Mouse (Mus musculus) urinary bladder, adult 2 months (tissue): ENCODE results near the gene Ugcg. TPM values are rescaled to one million over a fixed set of nuclear protein-coding genes. Genes with fewer than 3 reads are reported as not detected.

Experiments used
- DNase-seq: peaks from one replicate; pipeline ENCODE4 v3.0.0; 2022; ENCODE audit warnings: low spot score
- polyA plus RNA-seq: library from polyadenylated mRNA; depleted of rRNA; stranded (reverse); fragments of >200 nt; gene quantifications from 2 replicates; pipeline ENCODE4 v1.2.3, GENCODE M21; 2012

Gene Ugcg
- polyA plus RNA-seq, 1 experiment: 44.3 TPM

- DNase-seq: no peak
Observed at GRCm38 (mm10) chr4:59227047-59227446, 38.0 kb downstream of the Ugcg start.

DNA sequence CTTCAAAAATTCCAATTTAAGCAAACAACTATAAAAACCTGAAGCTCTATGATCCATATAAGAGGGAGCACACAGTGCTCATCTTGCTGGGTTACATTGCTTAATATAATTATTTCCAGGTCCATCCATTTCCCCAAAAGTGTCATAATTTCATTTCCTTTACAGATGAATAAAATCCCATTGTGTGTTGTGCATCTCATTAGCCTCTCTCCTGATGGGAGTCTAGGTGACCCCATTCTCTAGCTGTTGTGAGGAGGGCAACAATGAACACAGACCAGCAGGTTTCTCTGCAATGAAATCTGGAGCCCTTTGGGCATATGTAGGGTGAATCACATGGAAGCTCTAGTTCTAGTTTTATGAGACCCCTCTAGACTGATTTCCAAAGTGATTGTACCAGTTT lies 39.9 kb downstream of the Ugcg start:
- DNase-seq: no peak

- DNase-seq: no peak
Observed at GRCm38 (mm10) chr4:59231266-59232055, 42.4 kb downstream of the Ugcg start.

GRCm38 (mm10) chr4:59234014-59234413 lies 45.0 kb downstream of the Ugcg start:
- no peak for DNase-seq

DNA sequence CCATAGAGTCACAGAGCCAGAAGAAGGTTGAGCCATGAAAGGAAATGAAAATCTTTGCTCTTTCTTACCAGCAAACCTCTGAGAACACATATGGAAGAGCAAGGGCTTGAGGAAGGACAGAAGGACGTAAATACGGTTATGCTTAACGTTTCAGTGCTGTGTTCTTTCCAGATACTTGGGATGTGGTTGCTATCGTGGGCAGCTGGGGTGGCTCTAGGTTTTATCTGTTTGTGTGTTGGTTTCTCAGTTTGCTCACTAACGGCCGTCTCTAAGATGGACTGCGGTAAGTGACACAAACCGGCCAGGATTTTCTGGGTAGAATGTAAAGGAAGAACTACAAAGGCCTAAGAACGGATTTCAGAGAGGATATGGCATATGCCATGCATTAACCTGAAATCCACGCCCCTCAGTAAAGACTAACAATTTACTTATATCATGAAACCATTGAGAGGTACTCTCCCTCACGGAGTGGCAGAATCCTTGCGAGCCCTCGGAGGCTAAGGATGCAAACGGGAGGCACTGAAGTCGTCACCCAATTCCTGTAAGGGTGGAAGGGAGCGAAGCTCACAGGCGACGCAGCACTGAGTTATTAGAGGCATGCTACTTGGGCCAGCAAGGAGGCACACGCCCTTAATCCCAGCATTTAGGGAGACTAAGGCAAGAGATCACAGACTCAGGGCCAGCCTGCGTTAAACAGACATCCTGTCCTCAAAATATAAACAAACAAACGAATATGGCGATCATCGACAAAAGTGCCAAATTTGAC lies 45.6 kb downstream of the Ugcg start:
- no peak for DNase-seq

DNA sequence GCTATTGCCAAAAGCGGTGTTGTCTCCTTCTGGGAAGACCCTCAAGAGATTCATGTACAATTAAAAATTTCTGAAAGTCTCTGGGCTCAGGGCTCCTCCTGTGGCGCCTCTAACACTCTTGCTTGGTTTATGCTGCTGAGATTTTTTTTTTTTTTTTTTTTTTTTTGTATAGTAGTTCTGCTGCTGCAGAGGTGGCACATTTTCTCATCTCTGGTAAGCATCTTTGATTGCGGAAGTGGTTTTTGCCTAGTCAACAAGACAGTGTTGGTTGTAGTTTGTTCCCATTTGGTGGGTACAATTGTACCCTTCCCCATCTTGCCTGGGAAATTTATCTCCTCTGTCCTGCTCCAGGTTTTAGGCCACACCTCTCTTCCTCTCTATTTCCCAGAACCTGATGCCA lies 47.3 kb downstream of the Ugcg start:
- no peak for DNase-seq

GRCm38 (mm10) chr4:59238641-59239311 lies 49.7 kb downstream of the Ugcg start:
- no peak for DNase-seq

GRCm38 (mm10) chr4:59239312-59239728 lies 50.3 kb downstream of the Ugcg start:
- no peak for DNase-seq

GRCm38 (mm10) chr4:59240160-59240559 lies 51.1 kb downstream of the Ugcg start:
- DNase-seq: no peak

DNA sequence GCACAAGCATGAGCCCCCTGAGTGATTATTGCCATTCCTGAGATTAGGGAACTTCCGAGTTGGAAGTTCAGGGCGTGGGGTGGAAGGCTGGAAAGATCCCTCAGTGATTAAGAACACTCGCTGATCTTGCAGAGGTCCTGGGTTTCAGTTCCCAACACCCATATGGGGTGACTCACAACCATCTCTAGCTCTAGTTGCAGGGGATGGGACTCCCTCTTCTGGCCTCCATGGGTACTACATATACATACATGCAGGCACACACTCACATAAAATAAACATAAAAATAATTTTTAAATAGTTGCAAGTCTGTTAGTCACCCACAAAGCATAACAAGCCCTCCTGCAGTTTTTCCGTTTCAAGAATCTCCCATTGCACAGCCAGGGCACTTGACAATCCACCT lies 52.0 kb downstream of the Ugcg start:
- no peak for DNase-seq

GRCm38 (mm10) chr4:59242221-59242620 lies 53.2 kb downstream of the Ugcg start:
- no peak for DNase-seq

- DNase-seq: no peak
Observed at GRCm38 (mm10) chr4:59243802-59244493, 54.9 kb downstream of the Ugcg start.

GRCm38 (mm10) chr4:59244791-59245555 lies 55.9 kb downstream of the Ugcg start:
- DNase-seq: no peak

- DNase-seq: no peak
Observed at GRCm38 (mm10) chr4:59245776-59246175, 56.7 kb downstream of the Ugcg start.

DNA sequence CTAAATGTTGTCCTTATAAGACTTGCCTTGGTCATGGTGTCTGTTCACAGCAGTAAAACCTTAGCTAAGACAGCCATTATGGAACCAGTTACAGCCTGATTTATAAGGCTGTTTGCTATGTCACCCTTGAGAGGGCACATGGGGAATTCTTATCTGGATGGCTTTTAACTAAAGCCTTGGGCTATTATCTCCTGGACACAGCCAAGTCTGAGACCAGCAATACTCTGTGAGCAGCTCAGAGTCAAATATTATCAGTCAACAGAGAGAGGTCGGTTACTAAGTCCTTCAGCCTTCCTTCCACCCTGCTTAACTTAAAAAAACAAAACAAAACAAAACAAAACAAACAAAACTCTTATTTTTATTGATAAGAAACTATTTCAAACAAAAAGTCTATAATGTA lies 58.5 kb downstream of the Ugcg start:
- DNase-seq: no peak

- no peak for DNase-seq
Observed at GRCm38 (mm10) chr4:59248035-59248434, 59.0 kb downstream of the Ugcg start.

- no peak for DNase-seq
Observed at GRCm38 (mm10) chr4:59252386-59253054, 63.5 kb downstream of the Ugcg start.

- no peak for DNase-seq
Observed at GRCm38 (mm10) chr4:59253055-59253434, 64.0 kb downstream of the Ugcg start.

DNA sequence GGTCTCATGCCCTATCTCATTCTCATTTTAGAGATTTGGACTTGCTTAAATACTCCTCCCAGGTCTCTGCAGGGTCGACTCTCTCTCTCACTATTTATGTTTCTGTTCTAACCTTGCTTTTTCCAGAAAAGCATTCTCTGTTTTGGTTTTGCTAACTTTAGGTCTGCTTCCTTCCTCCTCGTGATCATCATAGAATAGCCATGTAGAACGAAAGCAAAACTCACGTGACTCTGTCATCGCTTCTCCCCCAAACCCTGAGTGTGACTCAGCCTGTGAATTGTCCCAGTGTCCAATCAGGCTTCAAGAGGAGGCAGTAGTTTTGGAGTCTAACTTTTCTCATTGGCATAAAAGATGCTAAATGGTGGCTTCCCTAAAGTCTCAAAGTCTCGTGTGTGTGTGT lies 65.3 kb downstream of the Ugcg start:
- no peak for DNase-seq

GRCm38 (mm10) chr4:59255988-59256387 lies 66.9 kb downstream of the Ugcg start:
- DNase-seq: no peak

DNA sequence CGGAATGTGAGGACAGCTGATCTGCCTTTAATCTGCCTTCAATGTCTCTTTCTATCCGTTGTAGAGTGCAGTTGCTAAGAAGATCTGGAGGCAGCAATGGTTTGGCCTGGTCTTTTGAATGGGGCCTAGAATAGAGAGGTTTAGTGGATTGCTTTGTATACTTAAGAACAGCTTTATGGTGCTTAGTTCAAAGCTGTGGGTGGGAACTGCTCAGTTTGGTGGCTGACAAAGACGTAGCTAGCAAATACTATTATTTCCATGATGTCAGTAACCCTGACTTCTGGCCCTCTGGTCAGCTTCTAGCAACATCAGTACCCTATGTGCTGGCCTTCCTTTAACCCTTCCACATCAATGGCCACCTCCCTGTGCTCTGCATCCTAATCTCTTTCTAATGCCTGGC lies 68.8 kb downstream of the Ugcg start:
- DNase-seq: no peak
